Mouse (Mus musculus): Measurements from ENCODE around the gene Slc12a4. TPM values are rescaled to one million over a fixed set of nuclear protein-coding genes. Genes with fewer than 3 reads are reported as not detected.
A peak's percentile ranks its signal among the peaks of the same experiment; 100 is the strongest.
"Not testable (repeated sequence)": the region's sequence is repeated elsewhere in the genome, so short reads cannot be mapped to it uniquely, and the experiment has no call there.

The Slc12a4 gene
- 10 to 100 TPM; 11.2 to 17.7 TPM for total RNA-seq (2021)
- long read RNA-seq, experiment 1, partial matches to known transcripts, result 3 of 10 reads
- long read RNA-seq, experiment 1, other reads (novel, unspliced or antisense), result 6 of 10 reads
- long read RNA-seq, experiment 2, transcript Slc12a4-202 (24 exons, 3,755 nt), result major isoform, 5 of 14 reads
- long read RNA-seq, experiment 2, partial matches to known transcripts, result 3 of 14 reads
- long read RNA-seq, experiment 2, other reads (novel, unspliced or antisense), result 6 of 14 reads

DNA sequence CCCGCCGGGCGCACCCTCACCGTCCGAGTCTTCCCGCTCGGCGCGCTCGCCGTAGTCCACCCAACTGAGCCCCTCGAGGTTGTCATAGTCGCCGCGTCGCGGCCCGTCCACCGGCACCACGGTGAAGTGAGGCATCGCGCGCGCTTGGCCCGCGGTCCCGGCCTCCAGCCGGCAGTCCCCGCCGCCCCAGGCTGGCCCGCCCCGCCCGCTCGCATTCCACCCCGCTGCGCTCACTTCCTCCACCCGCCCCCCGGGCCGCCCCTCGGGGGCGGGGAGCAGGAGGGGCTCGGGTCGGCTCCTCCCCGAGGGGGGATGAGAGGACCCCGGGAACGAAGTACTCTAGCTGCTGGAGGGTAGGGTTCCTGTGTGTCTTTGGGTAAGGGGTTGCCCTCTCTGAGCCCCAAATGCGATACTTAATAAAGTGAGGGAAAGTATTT lies at the start of gene Slc12a4:
Gene Slc12a4 (minus strand): TSS at position 193 of the 437 bp plus-strand sequence.
- peak; percentile 69 to 77 for DNase-seq
- intact Hi-C loops (cut with DNase I), result no loop called here

DNA sequence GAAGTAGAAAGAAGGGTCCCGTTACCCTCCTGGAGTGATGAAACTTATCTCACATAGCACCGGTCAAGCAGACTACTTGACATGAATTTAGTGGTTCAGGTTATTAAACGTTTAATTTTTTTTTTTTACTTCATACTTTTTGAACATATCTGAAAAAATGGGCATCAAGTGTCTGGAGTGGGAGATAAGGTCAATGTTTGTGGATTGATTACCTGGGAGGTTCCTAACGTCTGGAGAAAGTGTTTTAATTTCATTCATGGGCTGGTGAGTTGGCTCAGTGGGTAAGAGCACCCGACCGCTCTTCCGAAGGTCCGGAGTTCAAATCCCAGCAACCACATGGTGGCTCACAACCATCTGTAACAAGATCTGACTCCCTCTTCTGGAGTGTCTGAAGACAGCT lies 46.3 kb upstream of the Slc12a4 start:
- DNase-seq; intact Hi-C loops (cut with DNase I): not testable (repeated sequence)

DNA sequence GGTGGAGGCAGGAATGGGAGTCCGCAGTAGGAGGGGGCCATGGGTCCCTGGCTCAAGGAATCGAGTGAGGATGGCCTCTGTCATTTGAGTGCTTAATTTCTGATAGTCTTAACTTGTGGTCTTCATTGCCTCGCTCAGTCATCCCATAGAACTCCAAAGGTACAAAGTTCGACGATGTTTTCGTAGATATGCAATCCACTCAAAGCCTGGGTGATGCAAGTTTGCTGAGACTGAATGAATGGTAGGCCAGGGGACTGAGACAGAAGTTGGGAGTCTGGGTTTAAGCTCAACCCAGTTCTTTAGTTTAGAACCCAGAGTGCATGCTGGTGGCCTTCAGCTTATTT lies 45.7 kb upstream of the Slc12a4 start, which contains the start of gene Ddx28:
Gene Ddx28 (minus strand): TSS at position 240 of the 344 bp plus-strand sequence.
- no peak for DNase-seq
- intact Hi-C loops (cut with DNase I), result no loop called here

DNA sequence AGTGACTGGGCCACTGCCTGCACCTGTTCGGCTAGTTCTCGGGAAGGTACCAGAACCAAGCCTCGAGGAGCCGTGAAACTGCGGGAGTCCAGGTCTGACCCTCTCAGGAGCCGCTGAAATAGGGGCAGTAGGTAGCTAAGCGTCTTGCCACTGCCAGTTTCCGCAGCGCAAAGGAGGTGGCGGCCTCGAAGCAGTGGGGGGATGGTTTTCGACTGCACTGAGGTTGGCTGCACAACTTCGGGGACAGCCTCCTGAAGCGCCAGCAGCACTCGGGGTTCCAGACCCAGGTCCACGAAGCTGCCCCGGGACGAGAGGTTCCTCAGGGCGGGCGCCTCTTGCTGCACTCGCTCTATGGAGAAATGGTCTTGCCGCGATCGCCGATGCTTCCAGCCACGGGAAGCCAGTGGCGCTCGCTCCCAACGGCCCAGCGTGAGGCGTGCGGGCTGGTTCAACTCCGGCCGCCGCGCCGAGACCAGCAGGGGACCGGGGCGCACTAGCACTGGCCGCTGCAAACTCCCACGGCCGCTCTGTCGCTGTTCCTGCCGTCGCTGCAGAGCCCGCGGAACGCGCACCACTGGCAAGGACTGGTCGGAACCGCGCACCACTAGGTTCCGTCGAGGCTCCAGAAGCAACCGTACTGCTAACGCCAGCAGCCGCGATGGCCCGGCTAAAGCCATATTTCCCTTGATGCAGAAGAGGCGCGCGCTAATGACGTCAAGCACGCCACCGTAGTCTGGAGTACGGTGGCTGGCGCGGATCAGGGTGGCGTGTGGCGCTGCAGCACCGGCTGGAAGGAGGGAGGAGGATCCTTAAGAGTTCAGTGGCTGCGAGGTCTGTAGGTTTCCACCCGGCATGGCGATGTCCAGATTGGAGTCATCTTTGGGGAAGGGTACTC lies 45.1 kb upstream of the Slc12a4 start:
- intact Hi-C loops (cut with DNase I), result no loop called here
- peak; percentile 81 to 84 for DNase-seq

GRCm38 (mm10) chr8:106007891-106008290 lies 42.0 kb upstream of the Slc12a4 start:
- intact Hi-C loops (cut with DNase I); DNase-seq: not testable (repeated sequence)

GRCm38 (mm10) chr8:106007135-106007534 lies 41.2 kb upstream of the Slc12a4 start:
- DNase-seq, result no peak
- intact Hi-C loops (cut with DNase I), result no loop called here

- no peak for DNase-seq
- intact Hi-C loops (cut with DNase I), result no loop called here
Observed at GRCm38 (mm10) chr8:106006413-106006812, 40.5 kb upstream of the Slc12a4 start.

- intact Hi-C loops (cut with DNase I), result no loop called here
Observed at GRCm38 (mm10) chr8:106005875-106006274, 40.0 kb upstream of the Slc12a4 start, which contains the start of gene Dpep2nb. Dpep2nb (minus strand) TSS chr8:106005975.

GRCm38 (mm10) chr8:106004538-106005207 lies 38.8 kb upstream of the Slc12a4 start:
- intact Hi-C loops (cut with DNase I), result no loop called here
- no peak for DNase-seq

More at GRCm38 (mm10) chr8:106005875-106006274, 40.0 kb upstream of the Slc12a4 start, which contains the start of gene Dpep2nb:
- DNase-seq, result no peak

GRCm38 (mm10) chr8:106001908-106002307 lies 36.0 kb upstream of the Slc12a4 start:
- DNase-seq, result no peak
- intact Hi-C loops (cut with DNase I), result no loop called here

GRCm38 (mm10) chr8:105998971-105999370 lies 33.1 kb upstream of the Slc12a4 start:
- intact Hi-C loops (cut with DNase I), result loop anchor here (10.0 kb wide), 1 partner anchor 116 kb away; no protein-coding TSS in a partner anchor

GRCm38 (mm10) chr8:105996359-105996758 lies 30.5 kb upstream of the Slc12a4 start:
- intact Hi-C loops (cut with DNase I), result loop anchor here (10.0 kb wide), 1 partner anchor 118 kb away; no protein-coding TSS in a partner anchor
- DNase-seq, result no peak

More at GRCm38 (mm10) chr8:105998971-105999370, 33.1 kb upstream of the Slc12a4 start:
- DNase-seq, result no peak

DNA sequence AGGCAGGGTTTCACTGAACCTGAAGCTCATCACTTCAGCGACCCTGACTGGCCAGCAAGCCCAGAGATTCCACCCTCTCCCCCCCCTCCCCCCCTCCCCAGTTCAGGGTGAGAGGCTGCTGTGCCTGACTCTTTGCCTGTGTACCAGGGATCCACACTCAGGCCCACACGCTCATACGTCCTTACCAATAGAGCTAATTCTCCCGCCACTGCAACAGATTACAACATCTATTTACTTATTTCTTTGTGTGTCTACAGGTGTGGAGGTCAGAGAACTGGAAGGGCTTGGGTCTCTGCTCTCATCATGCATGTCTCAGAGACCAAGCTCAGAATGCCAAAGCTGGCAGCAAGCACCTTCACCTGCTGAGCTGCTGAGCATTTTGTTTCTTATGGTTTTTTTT lies 27.3 kb upstream of the Slc12a4 start:
- intact Hi-C loops (cut with DNase I), result loop anchor here (10.0 kb wide), 1 partner anchor 122 kb away; no protein-coding TSS in a partner anchor
- DNase-seq, result no peak

- intact Hi-C loops (cut with DNase I), result loop anchor here (10.0 kb wide), 1 partner anchor 122 kb away; no protein-coding TSS in a partner anchor
- DNase-seq, result no peak
Observed at GRCm38 (mm10) chr8:105992499-105992898, 26.6 kb upstream of the Slc12a4 start.

DNA sequence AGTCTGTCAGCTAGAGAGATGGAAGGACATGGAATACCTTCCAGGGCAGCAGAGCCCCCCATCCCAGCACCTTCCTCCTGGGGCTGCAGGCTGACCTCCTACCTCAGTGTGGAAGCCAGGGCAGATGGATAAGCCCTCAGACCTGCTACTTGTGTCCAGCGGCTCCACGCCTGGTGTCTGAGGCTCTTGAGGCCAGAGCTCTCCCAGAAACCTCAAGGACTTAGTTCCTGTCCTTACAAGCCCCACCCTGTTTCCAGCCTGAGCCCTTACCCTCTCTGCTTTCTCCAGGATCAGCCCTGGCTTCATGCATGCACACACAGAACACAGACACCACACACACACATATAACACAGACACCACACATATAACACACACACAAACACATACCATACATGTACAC lies 25.6 kb upstream of the Slc12a4 start:
- intact Hi-C loops (cut with DNase I), result loop anchor here (1.0 to 10.0 kb wide), 2 partner anchors 31 to 123 kb away; no protein-coding TSS in a partner anchor
- no peak for DNase-seq

DNA sequence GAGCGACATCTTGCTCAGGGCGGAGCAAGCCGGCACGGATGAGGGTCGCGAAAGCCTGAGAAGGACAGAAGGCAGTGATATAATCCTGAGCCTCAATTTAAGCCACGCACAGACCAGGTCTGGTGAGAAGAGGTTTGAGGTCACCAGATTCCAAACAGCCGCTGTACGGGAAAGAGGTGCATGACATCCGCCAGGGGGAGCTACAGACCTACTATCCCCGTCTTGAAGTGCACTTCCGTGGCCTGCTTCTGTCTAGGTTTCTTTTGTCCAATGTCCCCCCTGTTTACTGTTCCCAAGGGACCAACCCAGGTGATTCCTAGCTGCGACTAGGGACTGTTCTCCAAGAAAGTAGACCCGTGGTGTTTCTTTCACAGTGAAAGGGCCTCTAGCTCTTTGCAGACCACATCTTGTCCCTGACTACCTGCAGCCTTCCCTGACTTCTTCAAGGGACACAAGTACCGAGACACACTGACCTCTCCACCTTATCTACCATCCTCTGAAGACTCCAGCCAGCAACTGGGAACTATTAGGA lies 25.0 kb upstream of the Slc12a4 start, which contains the start of gene Dus2:
Gene Dus2 (plus strand): TSS at position 482 of the 532 bp plus-strand sequence.
- DNase-seq, result peak; percentile 59 to 77
- intact Hi-C loops (cut with DNase I), result loop anchor here (1.0 to 10.0 kb wide), 2 partner anchors 31 to 124 kb away; no protein-coding TSS in a partner anchor

- no peak for DNase-seq
- intact Hi-C loops (cut with DNase I), result no loop called here
Observed at GRCm38 (mm10) chr8:105988546-105988945, 22.6 kb upstream of the Slc12a4 start.

GRCm38 (mm10) chr8:105983406-105983805 lies 17.5 kb upstream of the Slc12a4 start:
- DNase-seq; intact Hi-C loops (cut with DNase I): not testable (repeated sequence)

DNA sequence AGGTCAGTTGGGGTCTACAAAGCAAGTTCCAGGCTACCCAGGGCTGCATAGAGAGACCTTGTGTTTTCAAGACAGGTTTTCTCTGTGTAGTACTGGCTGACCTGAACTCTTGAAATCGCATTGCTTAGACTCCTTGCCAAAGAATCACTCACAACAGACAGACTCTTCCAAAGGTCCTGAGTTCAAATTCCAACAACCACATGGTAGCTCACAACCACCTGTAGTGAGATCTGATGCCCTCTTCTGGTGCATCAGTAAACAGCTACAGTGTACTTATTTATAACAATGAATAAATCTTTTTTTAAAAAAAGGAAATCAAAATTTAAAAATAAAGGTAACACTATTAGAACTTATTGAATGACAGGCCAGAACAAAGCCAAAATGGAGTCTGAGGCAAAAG lies 15.2 kb upstream of the Slc12a4 start:
- no peak for DNase-seq
- intact Hi-C loops (cut with DNase I), result no loop called here

- intact Hi-C loops (cut with DNase I), result no loop called here
- no peak for DNase-seq
Observed at GRCm38 (mm10) chr8:105979325-105979724, 13.4 kb upstream of the Slc12a4 start, which contains the start of gene Dpep3. Dpep3 (minus strand) TSS chr8:105979429.

Data from gastrocnemius, postnatal 36 days (tissue).